Mouse (Mus musculus) intestine, embryonic 15.5 days (tissue): ENCODE results near the gene Prrt3. TPM values are rescaled to one million over a fixed set of nuclear protein-coding genes. Genes with fewer than 3 reads are reported as not detected.
A peak's percentile ranks its signal among the peaks of the same experiment; 100 is the strongest.

Source experiments
- ATAC-seq: fragments of 200-750 bp; cut with Nextera tagmentation; 2 replicates; pipeline ENCODE4 v1.8.0; 2017; ENCODE audit warnings: moderate TSS enrichment, moderate library complexity
- H3K27ac ChIP-seq: fragments of 300-500 bp; sonication (generic); 2 replicates; pipeline ENCODE4 v1.5.1; 2015; ENCODE audit warnings: mild to moderate bottlenecking, inconsistent platforms
- H3K27me3 ChIP-seq: fragments of 300-500 bp; sonication (generic); replicated peaks from 2 replicates; pipeline ENCODE4 v1.6.1; 2015; ENCODE audit warnings: inconsistent platforms
- H3K36me3 ChIP-seq: fragments of 300-500 bp; sonication (generic); 2 replicates; pipeline ENCODE4 v1.6.1; 2015; ENCODE audit warnings: inconsistent platforms
- H3K4me1 ChIP-seq: fragments of 300-500 bp; sonication (generic); replicated peaks from 2 replicates; pipeline ENCODE4 v1.6.1; 2015; ENCODE audit warnings: inconsistent platforms
- H3K4me2 ChIP-seq: fragments of 300-500 bp; sonication (generic); replicated peaks from 2 replicates; pipeline ENCODE4 v1.6.1; 2015; ENCODE audit warnings: mild to moderate bottlenecking, inconsistent platforms
- H3K4me3 ChIP-seq: fragments of 300-500 bp; sonication (generic); replicated peaks from 2 replicates; pipeline ENCODE4 v1.5.1; 2015; ENCODE audit warnings: inconsistent platforms
- H3K9ac ChIP-seq: fragments of 300-500 bp; sonication (generic); 2 replicates; pipeline ENCODE4 v1.6.1; 2015; ENCODE audit warnings: inconsistent platforms
- H3K9me3 ChIP-seq: fragments of 300-500 bp; sonication (generic); 2 replicates; pipeline ENCODE4 v1.6.1; 2016; ENCODE audit warnings: inconsistent platforms
- WGBS: fragments of 180-500 bp; shearing (Covaris S2); methylation state at CpG from one replicate; pipeline ENCODE4 v1.1.7; 2015; 5-methylcytosine and 5-hydroxymethylcytosine counted together
- polyA plus RNA-seq: library from polyadenylated mRNA; unstranded; fragments of >200 nt; fragmentation: Nextera tagmentation; extraction: Ambion mirVana; gene quantifications from 2 replicates; pipeline ENCODE4 v1.2.1, GENCODE M21; 2015

Prrt3 gene
- polyA plus RNA-seq, 1 experiment from 2014 or later, result 0.43 TPM

GRCm38 (mm10) chr6:113483100-113483615, 18.6 kb downstream of the Prrt3 start, which contains the start of gene Creld1:
Creld1 (plus strand) TSS chr6:113483297.
- peak within 1 kb of the TSS; percentile 90 for H3K27ac ChIP-seq
- peak; percentile 97 for ATAC-seq
- peaks cover 24% of the 10 kb centered on the region for H3K27me3 ChIP-seq
- H3K9me3 ChIP-seq, result no peaks in the 10 kb centered on the region
- peaks cover 23% of the 10 kb centered on the region for H3K4me1 ChIP-seq
- H3K4me3 ChIP-seq, result peak within 1 kb of the TSS; percentile 58
- H3K9ac ChIP-seq, result peak within 1 kb of the TSS; percentile 62
- WGBS, result under 1% methylated on average over 26 of the region's 26 CpGs
- H3K4me2 ChIP-seq, result peak within 1 kb of the TSS; percentile 87
- H3K36me3 ChIP-seq, result no peaks in the 10 kb centered on the region

DNA sequence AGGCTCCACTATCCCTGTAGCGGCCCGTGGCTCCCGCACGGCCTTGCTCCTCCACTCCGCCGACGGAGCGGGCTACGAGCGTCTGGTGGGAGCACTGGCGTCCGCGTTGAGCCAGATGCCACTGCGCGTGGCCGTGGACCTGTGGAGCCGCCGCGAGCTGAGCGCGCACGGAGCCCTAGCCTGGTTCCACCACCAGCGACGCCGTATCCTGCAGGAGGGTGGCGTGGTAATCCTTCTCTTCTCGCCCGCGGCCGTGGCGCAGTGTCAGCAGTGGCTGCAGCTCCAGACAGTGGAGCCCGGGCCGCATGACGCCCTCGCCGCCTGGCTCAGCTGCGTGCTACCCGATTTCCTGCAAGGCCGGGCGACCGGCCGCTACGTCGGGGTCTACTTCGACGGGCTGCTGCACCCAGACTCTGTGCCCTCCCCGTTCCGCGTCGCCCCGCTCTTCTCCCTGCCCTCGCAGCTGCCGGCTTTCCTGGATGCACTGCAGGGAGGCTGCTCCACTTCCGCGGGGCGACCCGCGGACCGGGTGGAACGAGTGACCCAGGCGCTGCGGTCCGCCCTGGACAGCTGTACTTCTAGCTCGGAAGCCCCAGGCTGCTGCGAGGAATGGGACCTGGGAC, 19.1 kb downstream of the Prrt3 start:
- peak overlapping the region; percentile 58 for H3K4me3 ChIP-seq
- 2% methylated on average over 65 of the region's 65 CpGs for WGBS
- peak overlapping the region; percentile 62 for H3K9ac ChIP-seq
- H3K4me1 ChIP-seq, result peaks cover 18% of the 10 kb centered on the region
- no peaks in the 10 kb centered on the region for H3K9me3 ChIP-seq
- H3K36me3 ChIP-seq, result no peaks in the 10 kb centered on the region
- H3K27ac ChIP-seq, result peak overlapping the region; percentile 90
- H3K27me3 ChIP-seq, result peaks cover 24% of the 10 kb centered on the region
- H3K4me2 ChIP-seq, result peak overlapping the region; percentile 87
- ATAC-seq, result peak; percentile 61

- no peak overlapping the region for H3K27ac ChIP-seq
- H3K4me2 ChIP-seq, result no peak overlapping the region
- no peaks in the 10 kb centered on the region for H3K9me3 ChIP-seq
- H3K4me3 ChIP-seq, result no peak overlapping the region
- H3K27me3 ChIP-seq, result peaks cover 24% of the 10 kb centered on the region
- H3K36me3 ChIP-seq, result no peaks in the 10 kb centered on the region
- no peak overlapping the region for H3K9ac ChIP-seq
- no peak for ATAC-seq
- WGBS, result 63% methylated on average over 18 of the region's 18 CpGs
- H3K4me1 ChIP-seq, result peaks cover 15% of the 10 kb centered on the region
These were observed 21.0 kb downstream of the Prrt3 start for GRCm38 (mm10) chr6:113480555-113481373.

DNA sequence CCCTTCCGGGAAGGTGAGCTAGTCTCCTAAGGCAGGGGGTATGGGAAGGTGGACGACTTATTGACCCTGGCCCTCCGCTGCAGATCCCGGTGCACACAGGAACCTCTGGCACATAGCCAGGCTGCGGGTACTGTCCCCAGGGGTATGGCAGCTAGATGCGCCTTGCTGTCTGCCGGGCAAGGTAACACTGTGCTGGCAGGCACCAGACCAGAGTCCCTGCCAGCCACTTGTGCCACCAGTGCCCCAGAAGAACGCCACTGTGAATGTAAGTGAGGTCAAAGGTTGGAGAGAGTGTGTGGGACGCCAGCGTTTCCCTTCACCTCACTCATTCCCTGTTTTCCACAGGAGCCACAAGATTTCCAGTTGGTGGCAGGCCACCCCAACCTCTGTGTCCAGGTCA, 22.8 kb downstream of the Prrt3 start:
- H3K27ac ChIP-seq, result no peak overlapping the region
- no peaks in the 10 kb centered on the region for H3K36me3 ChIP-seq
- WGBS, result 78% methylated on average over 10 of the region's 10 CpGs
- no peak overlapping the region for H3K4me3 ChIP-seq
- H3K4me2 ChIP-seq, result no peak overlapping the region
- H3K9ac ChIP-seq, result no peak overlapping the region
- H3K4me1 ChIP-seq, result peaks cover 13% of the 10 kb centered on the region
- H3K27me3 ChIP-seq, result peaks cover 24% of the 10 kb centered on the region
- no peak for ATAC-seq
- no peaks in the 10 kb centered on the region for H3K9me3 ChIP-seq

DNA sequence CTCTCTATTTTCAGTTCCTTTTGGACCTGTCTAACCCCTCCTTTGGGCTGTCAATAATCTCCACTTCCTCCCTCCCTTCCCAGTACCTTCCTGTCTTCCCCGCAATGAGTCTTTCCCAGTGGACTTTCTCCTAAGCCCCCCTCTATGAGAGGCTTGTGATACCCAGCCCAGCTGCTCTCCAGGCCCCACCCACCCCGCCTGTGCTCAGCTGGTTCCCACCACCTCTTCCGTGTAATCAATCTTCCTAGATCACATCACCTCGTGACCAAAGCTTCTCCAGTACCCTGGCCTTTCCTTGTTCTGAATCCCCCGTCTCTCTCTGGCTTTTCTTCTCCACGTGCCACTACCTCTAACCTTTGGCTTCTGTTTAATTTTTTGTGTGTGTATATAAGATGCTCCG, 24.4 kb downstream of the Prrt3 start:
- ATAC-seq, result 0 out of 2 replicates have a peak, but pooled peaks have one; percentile 7
- Histone ChIP-seq H3K36me3 (no peaks in the 10 kb centered on the region), H3K4me2 (no peak overlapping the region), H3K9ac (no peak overlapping the region), H3K9me3 (no peaks in the 10 kb centered on the region), H3K4me1 (peaks cover 4% of the 10 kb centered on the region), H3K4me3 (no peak overlapping the region), H3K27me3 (peaks cover 20% of the 10 kb centered on the region), H3K27ac (no peak overlapping the region)
- 23% methylated on average over 7 of the region's 7 CpGs for WGBS

DNA sequence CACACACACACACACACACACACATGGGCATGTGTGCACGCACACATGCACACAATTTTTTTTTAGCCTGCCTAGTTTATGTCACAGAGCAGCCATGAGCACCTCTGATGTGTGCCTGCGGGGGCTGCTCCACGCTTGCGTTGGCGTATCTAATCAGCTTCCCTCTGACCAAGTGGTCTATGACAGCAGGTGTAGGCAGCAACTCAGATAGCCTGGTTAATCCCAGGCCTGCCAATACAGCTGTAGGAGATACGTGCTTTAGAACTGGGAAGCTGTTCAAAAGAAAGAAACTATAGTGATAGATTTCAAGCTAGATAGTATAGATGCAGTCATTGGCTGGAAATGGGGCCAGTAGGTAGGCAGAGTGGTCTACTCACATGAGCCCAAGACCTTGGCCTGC, 28.0 kb downstream of the Prrt3 start:
- H3K9ac ChIP-seq, result no peak overlapping the region
- no peak for ATAC-seq
- WGBS, result 86% methylated on average over 6 of the region's 6 CpGs
- H3K9me3 ChIP-seq, result no peaks in the 10 kb centered on the region
- no peaks in the 10 kb centered on the region for H3K36me3 ChIP-seq
- no peaks in the 10 kb centered on the region for H3K27me3 ChIP-seq
- H3K27ac ChIP-seq, result no peak overlapping the region
- H3K4me3 ChIP-seq, result no peak overlapping the region
- H3K4me2 ChIP-seq, result no peak overlapping the region
- H3K4me1 ChIP-seq, result peaks cover 23% of the 10 kb centered on the region

DNA sequence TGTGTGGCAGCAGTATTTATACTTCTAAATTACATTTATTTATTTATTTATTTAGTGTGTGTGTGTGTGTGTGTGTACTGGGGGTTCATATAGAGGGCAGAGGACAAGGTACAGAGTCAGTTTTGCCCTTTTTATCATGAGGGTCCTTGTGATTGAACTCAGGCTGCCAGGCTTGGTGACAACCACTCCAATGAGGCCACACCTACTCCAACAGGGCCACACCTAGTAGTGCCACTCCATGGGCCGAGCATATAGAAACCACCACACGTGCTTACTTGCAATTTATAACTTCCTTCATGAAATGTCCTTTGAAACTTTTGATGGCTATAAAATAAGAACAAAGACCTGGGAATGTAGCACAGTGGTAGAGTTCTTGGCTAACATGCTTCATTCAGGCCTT, 28.5 kb downstream of the Prrt3 start:
- no peaks in the 10 kb centered on the region for H3K9me3 ChIP-seq
- no peak overlapping the region for H3K27ac ChIP-seq
- no peak overlapping the region for H3K9ac ChIP-seq
- peak; percentile 46 for ATAC-seq
- no peaks in the 10 kb centered on the region for H3K36me3 ChIP-seq
- H3K4me3 ChIP-seq, result no peak overlapping the region
- no peak overlapping the region for H3K4me2 ChIP-seq
- no peaks in the 10 kb centered on the region for H3K27me3 ChIP-seq
- 48% methylated on average over 2 of the region's 2 CpGs for WGBS
- H3K4me1 ChIP-seq, result peaks cover 23% of the 10 kb centered on the region

DNA sequence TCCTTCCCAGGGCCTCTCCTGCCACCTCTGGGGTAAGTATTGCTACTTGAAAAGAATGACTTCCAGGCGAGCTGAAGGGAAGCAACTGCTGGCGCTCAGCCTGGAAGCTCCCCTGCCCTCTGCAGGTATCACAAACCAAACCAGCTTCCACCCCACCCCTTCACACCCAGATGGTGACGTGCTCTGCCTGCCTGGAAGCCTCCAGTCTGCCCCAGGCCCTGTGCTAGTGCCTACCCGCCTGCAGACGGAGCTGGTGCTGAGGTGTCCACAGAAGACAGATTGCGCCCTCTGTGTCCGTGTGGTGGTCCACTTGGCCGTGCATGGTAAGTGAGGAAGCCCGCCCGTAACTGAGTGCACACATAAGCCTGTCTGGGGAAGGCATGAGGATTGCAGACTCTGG, 29.7 kb downstream of the Prrt3 start:
- Histone ChIP-seq H3K9ac (peak overlapping the region; percentile 55; the same call in 1 of the 2 replicates), H3K4me2 (peak overlapping the region; percentile 67), H3K36me3 (no peaks in the 10 kb centered on the region), H3K9me3 (no peaks in the 10 kb centered on the region), H3K27me3 (no peaks in the 10 kb centered on the region), H3K4me3 (no peak overlapping the region; the same call in 1 of the 2 replicates), H3K4me1 (peaks cover 23% of the 10 kb centered on the region), H3K27ac (peak overlapping the region; percentile 63)
- WGBS, result 66% methylated on average over 10 of the region's 10 CpGs
- ATAC-seq, result peak; percentile 9; the same call in 1 of the 2 replicates

- Histone ChIP-seq H3K4me2 (peak within 1 kb of the TSS; percentile 67), H3K36me3 (no peaks in the 10 kb centered on the region), H3K27ac (peak within 1 kb of the TSS; percentile 63), H3K27me3 (no peaks in the 10 kb centered on the region), H3K4me3 (peak within 1 kb of the TSS; percentile 30), H3K9me3 (no peaks in the 10 kb centered on the region), H3K4me1 (peaks cover 23% of the 10 kb centered on the region), H3K9ac (peak within 1 kb of the TSS; percentile 55)
- peak; percentile 75 for ATAC-seq
- WGBS, result 17% methylated on average over 12 of the region's 12 CpGs
These were observed 30.3 kb downstream of the Prrt3 start, which contains the start of gene Il17rc for GRCm38 (mm10) chr6:113471297-113471936. Il17rc (plus strand) TSS chr6:113471427.

GRCm38 (mm10) chr6:113469432-113469831, 32.3 kb downstream of the Prrt3 start:
- H3K4me3 ChIP-seq, result peak overlapping the region; percentile 42
- H3K4me1 ChIP-seq, result peaks cover 23% of the 10 kb centered on the region
- H3K9ac ChIP-seq, result peak overlapping the region; percentile 47
- H3K36me3 ChIP-seq, result no peaks in the 10 kb centered on the region
- H3K27ac ChIP-seq, result no peak overlapping the region
- no peaks in the 10 kb centered on the region for H3K27me3 ChIP-seq
- H3K4me2 ChIP-seq, result peak overlapping the region; percentile 92
- peak; percentile 70 for ATAC-seq
- under 1% methylated on average over 31 of the region's 31 CpGs for WGBS
- H3K9me3 ChIP-seq, result no peaks in the 10 kb centered on the region

DNA sequence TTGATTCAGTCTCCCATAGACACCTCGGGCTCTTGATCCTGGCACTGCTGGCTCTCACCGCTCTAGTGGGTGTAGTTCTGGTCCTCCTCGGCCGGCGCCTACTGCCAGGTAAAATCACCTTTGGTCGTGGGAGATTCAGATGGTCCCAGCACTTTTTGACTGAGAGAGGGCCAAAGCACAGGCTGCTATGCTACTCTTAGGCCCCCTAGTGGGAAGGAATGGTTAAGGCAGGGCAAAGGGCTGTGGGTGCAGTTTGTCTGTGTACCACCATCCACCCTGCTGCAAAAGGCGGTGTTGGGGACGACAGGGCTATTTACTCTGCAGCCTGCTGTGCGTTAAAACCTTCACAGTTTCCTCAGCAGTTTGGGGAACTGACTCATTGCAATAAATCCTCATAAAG, 32.7 kb downstream of the Prrt3 start:
- Histone ChIP-seq H3K4me2 (peak overlapping the region; percentile 92), H3K9ac (peak overlapping the region; percentile 47), H3K4me1 (peaks cover 23% of the 10 kb centered on the region), H3K4me3 (peak overlapping the region; percentile 42), H3K27ac (no peak overlapping the region), H3K27me3 (no peaks in the 10 kb centered on the region), H3K9me3 (no peaks in the 10 kb centered on the region), H3K36me3 (no peaks in the 10 kb centered on the region)
- peak; percentile 61 for ATAC-seq
- whole genome bisulfite sequencing, result 13% methylated on average over 9 of the region's 9 CpGs

GRCm38 (mm10) chr6:113468512-113468911, 33.2 kb downstream of the Prrt3 start:
- peaks cover 23% of the 10 kb centered on the region for H3K4me1 ChIP-seq
- no peaks in the 10 kb centered on the region for H3K36me3 ChIP-seq
- ATAC-seq, result no peak
- peak overlapping the region; percentile 92 for H3K4me2 ChIP-seq
- no peak overlapping the region for H3K4me3 ChIP-seq
- no peaks in the 10 kb centered on the region for H3K9me3 ChIP-seq
- no peak overlapping the region for H3K9ac ChIP-seq
- no peaks in the 10 kb centered on the region for H3K27me3 ChIP-seq
- H3K27ac ChIP-seq, result no peak overlapping the region
- WGBS, result 74% methylated on average over 3 of the region's 3 CpGs
